Mouse (Mus musculus) adrenal gland, adult 8-10 months (tissue): Measurements from ENCODE around the gene Gm49340. TPM values are rescaled to one million over a fixed set of nuclear protein-coding genes. Genes with fewer than 3 reads are reported as not detected.

ENCODE experiments used
- total RNA-seq, 4 experiments: library from RNA; stranded (reverse); gene quantifications; 2 replicates each; pipeline ENCODE4 v1.2.4; 2022

Gene Gm49340
- total RNA-seq, 4 experiments from 2014 or later = not detected

Other genes starting within 250 kb of the Gm49340 start
- gene Itgae, start 239.2 kb upstream of the Gm49340 start, total RNA-seq = under 1 TPM; 0.49 to 0.91 (median 0.60) TPM
- under 1 TPM; 0.26 to 0.71 (median 0.49) TPM for gene Haspin, start 191.4 kb upstream of the Gm49340 start, total RNA-seq
- 1 to 10 TPM; 2.2 to 5.2 (median 2.6) TPM for gene P2rx5, start 169.3 kb upstream of the Gm49340 start, total RNA-seq
- gene Emc6, start 152.7 kb upstream of the Gm49340 start, total RNA-seq = 10 to 100 TPM; 47.4 to 77.6 (median 63.9) TPM
- gene Tax1bp3, start 152.7 kb upstream of the Gm49340 start, total RNA-seq = 100 to 1,000 TPM in 1 of 4 experiments, 10 to 100 TPM in 3; 61.0 to 105 (median 84.6) TPM
- gene Ctns, start 130.7 kb upstream of the Gm49340 start, total RNA-seq = 10 to 100 TPM; 15.3 to 26.2 (median 20.2) TPM
- gene Shpk, start 130.3 kb upstream of the Gm49340 start, total RNA-seq = 10 to 100 TPM; 12.0 to 19.3 (median 14.2) TPM
- gene Trpv1, start 95.4 kb upstream of the Gm49340 start, total RNA-seq = under 1 TPM in 2 of 4 experiments, not detected in 2; 0.20 to 0.81 TPM
- under 1 TPM; 0.08 to 0.15 (median 0.14) TPM for gene Trpv3, start 62.4 kb upstream of the Gm49340 start, total RNA-seq
- 10 to 100 TPM in 1 of 4 experiments, 1 to 10 TPM in 3; 5.7 to 12.9 (median 7.3) TPM for gene Aspa, start 145 bp upstream of the Gm49340 start, total RNA-seq
- under 1 TPM in 3 of 4 experiments, not detected in 1; 0.38 to 0.67 (median 0.52) TPM for gene Spata22, start within 50 bp of the Gm49340 start, total RNA-seq
- gene Olfr20, start 21.0 kb downstream of the Gm49340 start, total RNA-seq = not detected
- not detected for gene Olfr376, start 41.5 kb downstream of the Gm49340 start, total RNA-seq
- not detected for gene Olfr1, start 69.9 kb downstream of the Gm49340 start, total RNA-seq
- not detected for gene Olfr378, start 98.7 kb downstream of the Gm49340 start, total RNA-seq
- not detected for gene Olfr380, start 127.8 kb downstream of the Gm49340 start, total RNA-seq
- gene Olfr381, start 161.9 kb downstream of the Gm49340 start, total RNA-seq = not detected
- not detected for gene Olfr382, start 187.5 kb downstream of the Gm49340 start, total RNA-seq